Mouse (Mus musculus): ENCODE measurements at regions not wholly inside any gene's neighbourhood (a gene's known extent, or its start where the extent isn't known, plus 50 kb on each side); places are given as distances from the start of the nearest gene placed in this dataset.

DNA sequence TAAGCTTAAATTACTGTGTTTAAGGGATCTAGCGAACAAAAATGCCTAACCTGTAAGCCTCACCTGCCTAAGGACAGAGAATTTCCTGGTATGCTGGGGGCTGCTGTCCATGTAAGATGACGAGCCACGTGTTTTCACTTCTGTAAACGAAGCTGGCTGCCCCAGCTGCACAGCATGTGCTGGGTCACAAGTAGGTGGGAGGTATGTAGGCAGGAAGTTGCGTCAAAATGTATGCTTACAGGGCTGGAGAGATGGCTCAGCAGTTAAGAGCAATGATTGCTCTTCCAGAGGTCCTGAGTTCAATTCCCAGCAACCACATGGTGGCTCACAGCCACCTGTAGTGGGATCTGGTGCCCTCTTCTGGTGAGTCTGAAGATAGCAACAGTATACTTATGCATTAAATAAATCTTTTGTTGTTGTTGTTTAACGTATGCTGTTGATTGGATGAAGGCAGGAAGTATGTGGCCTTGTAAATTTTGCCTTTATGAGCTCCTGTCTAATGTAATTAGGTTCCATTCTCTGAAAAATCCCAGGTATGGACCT is 88.0 kb downstream of the Atp23 start:
- TF ChIP-seq CTCF (IDR thresholded peaks at IDR 0.05; ENCODE audit: extremely low read depth, insufficient read depth, low read length) (0 out of 2 replicates have a peak, but pooled peaks have one; percentile 18), POLR2A (IDR thresholded peaks at IDR 0.05; ENCODE audit: extremely low read depth, insufficient read depth, low read length) (no peak)
